Mouse (Mus musculus): ENCODE data around the gene Psd. TPM values are rescaled to one million over a fixed set of nuclear protein-coding genes. Genes with fewer than 3 reads are reported as not detected.

The Psd gene
- polyA plus RNA-seq, 1 experiment, result 617 TPM

DNA sequence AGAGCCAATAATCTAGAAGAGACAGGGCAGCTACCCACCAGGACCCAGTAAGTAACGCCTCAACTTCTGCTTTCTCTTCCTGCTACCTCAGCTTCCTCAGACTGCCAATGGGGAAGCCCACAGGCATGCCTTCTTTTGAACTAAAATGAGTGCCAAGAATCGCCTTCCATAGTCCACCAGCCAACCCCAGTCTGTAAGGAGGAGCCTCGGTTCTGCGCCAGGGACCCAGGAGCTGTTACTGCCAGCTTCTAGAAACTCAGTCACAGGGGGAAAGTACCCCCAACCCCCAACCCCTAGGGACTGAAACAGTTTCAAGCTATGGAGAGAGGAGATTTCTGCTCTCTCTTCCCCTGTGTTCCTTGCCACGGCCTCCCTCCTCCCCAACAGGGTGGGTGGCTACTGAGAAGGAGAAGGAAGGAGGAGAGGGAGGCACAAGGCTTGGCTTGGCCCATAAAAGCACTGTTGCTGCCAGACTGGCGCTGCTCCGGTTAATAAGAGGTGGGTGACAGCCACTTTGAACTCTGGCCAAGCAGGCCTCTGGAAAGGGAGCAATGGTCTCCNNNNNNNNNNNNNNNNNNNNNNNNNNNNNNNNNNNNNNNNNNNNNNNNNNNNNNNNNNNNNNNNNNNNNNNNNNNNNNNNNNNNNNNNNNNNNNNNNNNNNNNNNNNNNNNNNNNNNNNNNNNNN lies 12.5 kb upstream of the Psd start:
- peaks cover 4% of the 10 kb centered on the region for H3K4me1 ChIP-seq (ENCODE audit: control insufficient read depth, insufficient read depth, low read length)
- peak overlapping the region; percentile 73; the same call in 1 of the 2 replicates for H3K4me3 ChIP-seq (ENCODE audit: insufficient read depth, low read length)
- H3K27ac ChIP-seq (ENCODE audit: insufficient read depth, low read length), result peak overlapping the region; percentile 43
- TF ChIP-seq CTCF (IDR thresholded peaks at IDR 0.05; ENCODE audit: extremely low read depth, insufficient read depth, low read length) (no peak), POLR2A (IDR thresholded peaks at IDR 0.05; ENCODE audit: extremely low read depth, insufficient read depth, low read length) (no peak)

GRCm38 (mm10) chr19:46338942-46339286 lies 12.0 kb upstream of the Psd start:
- Histone ChIP-seq H3K27ac (ENCODE audit: insufficient read depth, low read length) (peak overlapping the region; percentile 43), H3K4me1 (ENCODE audit: control insufficient read depth, insufficient read depth, low read length) (peaks cover 4% of the 10 kb centered on the region), H3K4me3 (ENCODE audit: insufficient read depth, low read length) (peak overlapping the region; percentile 73)
- TF ChIP-seq CTCF (IDR thresholded peaks at IDR 0.05; ENCODE audit: extremely low read depth, insufficient read depth, low read length), result no peak
- TF ChIP-seq POLR2A (IDR thresholded peaks at IDR 0.05; ENCODE audit: extremely low read depth, insufficient read depth, low read length), result no peak

DNA sequence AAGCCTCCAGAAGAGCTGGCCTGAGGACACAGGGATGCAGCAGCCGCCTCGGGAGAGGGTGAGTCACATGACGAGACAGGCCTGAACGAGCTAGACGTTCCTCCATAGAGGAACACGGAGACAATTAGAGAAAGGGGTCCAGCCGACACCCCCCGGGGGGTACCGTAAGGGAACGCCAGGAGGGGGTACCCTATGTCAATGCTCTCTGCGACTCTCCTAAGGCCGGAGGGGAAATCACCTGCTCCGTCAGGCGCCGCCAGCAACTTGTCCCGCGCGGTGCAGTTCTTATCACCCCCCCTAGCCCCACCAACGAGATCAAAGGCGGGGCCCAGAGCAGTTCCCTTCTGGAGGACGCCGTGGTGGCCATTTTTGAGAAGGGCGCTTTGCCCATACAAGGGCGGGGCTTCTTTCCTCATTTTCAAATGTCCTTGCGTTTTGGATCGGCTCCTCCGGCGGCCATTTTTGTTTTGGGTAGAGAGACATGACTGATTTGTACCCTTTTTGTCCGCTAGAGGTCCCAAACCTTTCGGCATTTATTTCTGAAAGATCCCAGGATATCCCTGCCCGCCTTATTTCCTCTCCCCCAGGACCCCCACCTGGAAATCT lies 11.5 kb upstream of the Psd start, which contains the start of gene Cuedc2:
Cuedc2 (minus strand) TSS at position 372 of the 606 bp plus-strand sequence.
- TF ChIP-seq CTCF (IDR thresholded peaks at IDR 0.05; ENCODE audit: extremely low read depth, insufficient read depth, low read length) (peak; percentile 44; the same call in 1 of the 2 replicates), POLR2A (IDR thresholded peaks at IDR 0.05; ENCODE audit: extremely low read depth, insufficient read depth, low read length) (no peak; the same call in 1 of the 2 replicates)

GRCm38 (mm10) chr19:46337719-46338330 lies 10.9 kb upstream of the Psd start:
- peaks cover 4% of the 10 kb centered on the region for H3K4me1 ChIP-seq (ENCODE audit: control insufficient read depth, insufficient read depth, low read length)
- peak overlapping the region; percentile 73 for H3K4me3 ChIP-seq (ENCODE audit: insufficient read depth, low read length)
- H3K27ac ChIP-seq (ENCODE audit: insufficient read depth, low read length), result 0 out of 2 replicates have a peak overlapping the region, but pooled peaks have one; percentile 11
- no peak for TF ChIP-seq POLR2A (IDR thresholded peaks at IDR 0.05; ENCODE audit: extremely low read depth, insufficient read depth, low read length)
- TF ChIP-seq CTCF (IDR thresholded peaks at IDR 0.05; ENCODE audit: extremely low read depth, insufficient read depth, low read length), result no peak

More for the DNA sequence above, 11.5 kb upstream of the Psd start, which contains the start of gene Cuedc2:
- Histone ChIP-seq H3K4me1 (ENCODE audit: control insufficient read depth, insufficient read depth, low read length) (peaks cover 4% of the 10 kb centered on the region), H3K27ac (ENCODE audit: insufficient read depth, low read length) (peak within 1 kb of the TSS; percentile 43), H3K4me3 (ENCODE audit: insufficient read depth, low read length) (peak within 1 kb of the TSS; percentile 73)

DNA sequence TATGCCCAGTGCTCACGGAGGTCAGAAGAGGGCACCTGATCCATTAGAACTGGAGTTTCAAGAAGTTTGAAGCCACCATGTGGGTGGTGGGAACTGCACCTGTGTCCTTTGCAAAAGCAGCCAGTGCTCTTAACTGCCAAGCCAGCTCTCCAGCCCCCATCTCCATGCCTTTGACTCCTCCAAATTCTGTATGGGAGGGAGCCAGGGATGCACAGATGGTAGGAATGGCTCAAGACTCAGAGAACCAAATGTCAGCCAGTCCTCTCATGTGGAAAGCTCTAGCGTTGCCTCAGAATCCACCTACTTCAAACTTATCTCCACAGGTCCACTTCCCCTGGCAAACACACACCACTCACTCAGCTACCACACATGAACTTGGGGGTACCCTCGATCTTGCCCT lies 7.0 kb upstream of the Psd start:
- Histone ChIP-seq H3K27ac (ENCODE audit: insufficient read depth, low read length) (no peak overlapping the region), H3K4me1 (ENCODE audit: control insufficient read depth, insufficient read depth, low read length) (peaks cover 3% of the 10 kb centered on the region), H3K4me3 (ENCODE audit: insufficient read depth, low read length) (no peak overlapping the region)
- TF ChIP-seq POLR2A (IDR thresholded peaks at IDR 0.05; ENCODE audit: extremely low read depth, insufficient read depth, low read length), result no peak
- no peak for TF ChIP-seq CTCF (IDR thresholded peaks at IDR 0.05; ENCODE audit: extremely low read depth, insufficient read depth, low read length)

- Histone ChIP-seq H3K4me1 (ENCODE audit: control insufficient read depth, insufficient read depth, low read length) (peaks cover 3% of the 10 kb centered on the region), H3K27ac (ENCODE audit: insufficient read depth, low read length) (peak overlapping the region; percentile 63; the same call in 1 of the 2 replicates), H3K4me3 (ENCODE audit: insufficient read depth, low read length) (no peak overlapping the region)
- no peak for TF ChIP-seq POLR2A (IDR thresholded peaks at IDR 0.05; ENCODE audit: extremely low read depth, insufficient read depth, low read length)
- no peak for TF ChIP-seq CTCF (IDR thresholded peaks at IDR 0.05; ENCODE audit: extremely low read depth, insufficient read depth, low read length)
Measured at GRCm38 (mm10) chr19:46332721-46333339, 5.9 kb upstream of the Psd start.

- Histone ChIP-seq H3K4me3 (ENCODE audit: insufficient read depth, low read length) (no peak overlapping the region), H3K4me1 (ENCODE audit: control insufficient read depth, insufficient read depth, low read length) (no peaks in the 10 kb centered on the region), H3K27ac (ENCODE audit: insufficient read depth, low read length) (no peak overlapping the region)
- no peak for TF ChIP-seq POLR2A (IDR thresholded peaks at IDR 0.05; ENCODE audit: extremely low read depth, insufficient read depth, low read length)
- no peak for TF ChIP-seq CTCF (IDR thresholded peaks at IDR 0.05; ENCODE audit: extremely low read depth, insufficient read depth, low read length)
Measured at GRCm38 (mm10) chr19:46331936-46332335, 5.0 kb upstream of the Psd start.

GRCm38 (mm10) chr19:46331326-46331725 lies 4.4 kb upstream of the Psd start:
- Histone ChIP-seq H3K4me1 (ENCODE audit: control insufficient read depth, insufficient read depth, low read length) (no peaks in the 10 kb centered on the region), H3K4me3 (ENCODE audit: insufficient read depth, low read length) (no peak overlapping the region), H3K27ac (ENCODE audit: insufficient read depth, low read length) (no peak overlapping the region)
- TF ChIP-seq POLR2A (IDR thresholded peaks at IDR 0.05; ENCODE audit: extremely low read depth, insufficient read depth, low read length) (no peak), CTCF (IDR thresholded peaks at IDR 0.05; ENCODE audit: extremely low read depth, insufficient read depth, low read length) (no peak)

DNA sequence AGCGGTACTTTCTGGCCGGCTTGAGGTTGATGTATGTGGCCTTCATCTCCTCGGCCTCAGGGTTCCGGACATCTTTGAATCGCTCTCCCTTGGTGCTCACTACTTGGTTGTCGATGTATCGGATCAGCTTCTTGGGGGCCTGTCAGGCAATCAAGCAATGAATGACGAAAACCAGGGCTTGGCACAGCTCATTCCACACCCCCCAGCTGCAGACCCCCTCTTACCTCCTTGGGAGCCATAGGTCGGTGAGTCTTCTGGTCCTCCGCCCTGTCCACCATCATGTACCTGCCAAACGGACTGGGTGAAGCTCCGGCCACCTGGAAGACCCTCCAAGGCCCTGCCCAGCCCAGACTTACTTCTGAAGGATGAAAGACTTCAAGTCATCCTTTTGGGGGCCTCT lies 3.7 kb upstream of the Psd start:
- TF ChIP-seq POLR2A (IDR thresholded peaks at IDR 0.05; ENCODE audit: extremely low read depth, insufficient read depth, low read length) (no peak), CTCF (IDR thresholded peaks at IDR 0.05; ENCODE audit: extremely low read depth, insufficient read depth, low read length) (no peak)
- Histone ChIP-seq H3K27ac (ENCODE audit: insufficient read depth, low read length) (no peak overlapping the region), H3K4me3 (ENCODE audit: insufficient read depth, low read length) (no peak overlapping the region), H3K4me1 (ENCODE audit: control insufficient read depth, insufficient read depth, low read length) (no peaks in the 10 kb centered on the region)
